Mouse (Mus musculus): Measurements from ENCODE around the gene Cenpx.

- no peak for TF ChIP-seq POLR2A (IDR thresholded peaks at IDR 0.05; ENCODE audit: extremely low read depth, insufficient read depth, low read length)
- TF ChIP-seq CTCF (IDR thresholded peaks at IDR 0.05; ENCODE audit: low read depth, low read length) = no peak
Observed at GRCm38 (mm10) chr11:120682683-120683082, 30.9 kb downstream of the Cenpx start.

All from liver, adult 2 months (tissue).